Mouse (Mus musculus): ENCODE data around the gene Morn1. TPM values are rescaled to one million over a fixed set of nuclear protein-coding genes. Genes with fewer than 3 reads are reported as not detected.
"Not testable (repeated sequence)": the region's sequence is repeated elsewhere in the genome, so short reads cannot be mapped to it uniquely, and the experiment has no call there.

Morn1 gene
- total and polyA plus RNA-seq, 3 experiments: 3.8 to 8.7 (median 4.0) TPM

GRCm38 (mm10) chr4:155076677-155077076 lies 9.7 kb upstream of the Morn1 start:
- Histone ChIP-seq H3K4me3 (replicated peaks in 1 of 3; ENCODE audit: low read depth in 2 of 3, low read length in 2 of 3, poor library complexity in 1 of 3) (no peak overlapping the region), H3K27ac (ENCODE audit: insufficient read depth, low read depth) (no peak overlapping the region), H3K9ac (ENCODE audit: insufficient read depth, low read depth) (no peak overlapping the region), H3K4me2 (ENCODE audit: insufficient read depth, low read depth, poor library complexity, severe bottlenecking) (no peak overlapping the region), H3K36me3 (replicated peaks in 1 of 2; ENCODE audit: control insufficient read depth in 1 of 2, insufficient read depth in 1 of 2, low read length in 1 of 2) (peaks cover 75 to 84% of the 10 kb centered on the region in 2 experiments), H3K4me1 (ENCODE audit: control insufficient read depth in 1 of 2, insufficient read depth in 2 of 2) (peaks cover 2 to 4% of the 10 kb centered on the region in 2 experiments; a peak in 3 of 4 replicates), H3K79me2 (replicated peaks; ENCODE audit: control insufficient read depth, extremely low read depth, insufficient read depth, poor library complexity, severe bottlenecking) (peaks cover 32% of the 10 kb centered on the region), H3K9me3 (replicated peaks; ENCODE audit: low read length) (no peaks in the 10 kb centered on the region), H3K27me3 (replicated peaks) (no peaks in the 10 kb centered on the region)
- in situ Hi-C loops (cut with MboI; ENCODE audit: low pct_ligation_motif_present, low pct_unique_long_range_greater_than_20kb, low sequenced_read_pairs): no loop called here
- dilution Hi-C loops (cut with MboI; ENCODE audit: extremely low pct_ligation_motif_present, extremely low pct_unique_long_range_greater_than_20kb, low sequenced_read_pairs): no loop called here
- no peak for DNase-seq (ENCODE audit: extremely low read depth)
- TF ChIP-seq CTCF (conservative IDR thresholded peaks at IDR 0.05 in 1 of 2, IDR thresholded peaks at IDR 0.05 in 1 of 2; ENCODE audit: low read depth in 2 of 2, low read length in 2 of 2) (peak in 1 of 2 experiments; percentile 20; a peak in 2 of 4 replicates), HCFC1 (IDR thresholded peaks at IDR 0.05; ENCODE audit: low read depth, low read length) (no peak), SMC3 (IDR thresholded peaks at IDR 0.05; ENCODE audit: low read depth, low read length) (no peak)

- 0 out of 2 replicates have a peak overlapping the region, but pooled peaks have one; percentile 12 for H3K27ac ChIP-seq (ENCODE audit: insufficient read depth, low read depth)
- peaks cover 10 to 25% of the 10 kb centered on the region in 2 experiments for H3K4me1 ChIP-seq (ENCODE audit: control insufficient read depth in 1 of 2, insufficient read depth in 2 of 2)
- H3K9me3 ChIP-seq (replicated peaks; ENCODE audit: low read length); DNase-seq (ENCODE audit: extremely low read depth); in situ Hi-C loops (cut with MboI; ENCODE audit: low pct_ligation_motif_present, low pct_unique_long_range_greater_than_20kb, low sequenced_read_pairs); H3K27me3 ChIP-seq (replicated peaks); dilution Hi-C loops (cut with MboI; ENCODE audit: extremely low pct_ligation_motif_present, extremely low pct_unique_long_range_greater_than_20kb, low sequenced_read_pairs); H3K9ac ChIP-seq (ENCODE audit: insufficient read depth, low read depth); H3K4me3 ChIP-seq (replicated peaks in 1 of 3; ENCODE audit: low read depth in 2 of 3, low read length in 2 of 3, poor library complexity in 1 of 3); H3K4me2 ChIP-seq (ENCODE audit: insufficient read depth, low read depth, poor library complexity, severe bottlenecking): not testable (repeated sequence)
- peaks cover 52% of the 10 kb centered on the region for H3K79me2 ChIP-seq (replicated peaks; ENCODE audit: control insufficient read depth, extremely low read depth, insufficient read depth, poor library complexity, severe bottlenecking)
- H3K36me3 ChIP-seq (replicated peaks in 1 of 2; ENCODE audit: control insufficient read depth in 1 of 2, insufficient read depth in 1 of 2, low read length in 1 of 2): peaks cover 65 to 87% of the 10 kb centered on the region in 2 experiments
- peak; percentile 75; the same call in 1 of the 2 replicates for TF ChIP-seq TBP (conservative IDR thresholded peaks at IDR 0.05; ENCODE audit: low read depth, low read length)
Measured at GRCm38 (mm10) chr4:155078808-155079207, 7.6 kb upstream of the Morn1 start.

DNA sequence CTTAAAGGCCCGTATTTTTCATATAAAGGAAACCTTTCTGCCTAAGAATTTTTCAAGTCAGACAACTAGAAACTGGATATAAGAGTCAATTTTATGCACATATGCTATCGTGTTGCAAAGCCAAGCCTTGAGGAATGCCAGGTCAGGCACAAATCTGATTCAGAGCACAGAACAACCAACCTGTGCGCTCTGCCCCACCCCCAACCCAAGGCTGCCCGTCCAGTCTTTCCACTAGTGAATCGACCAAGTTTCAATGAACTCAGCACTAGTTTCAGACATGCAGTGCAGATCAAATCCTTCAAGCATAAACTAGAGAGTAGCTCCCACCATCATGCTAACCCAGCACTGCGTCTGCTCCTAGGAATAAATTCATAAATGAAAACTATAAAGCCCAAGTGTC lies 6.7 kb upstream of the Morn1 start:
- Histone ChIP-seq H3K27ac (ENCODE audit: insufficient read depth, low read depth) (no peak overlapping the region), H3K4me1 (ENCODE audit: control insufficient read depth in 1 of 2, insufficient read depth in 2 of 2) (peaks cover 13 to 33% of the 10 kb centered on the region in 2 experiments), H3K4me2 (ENCODE audit: insufficient read depth, low read depth, poor library complexity, severe bottlenecking) (no peak overlapping the region), H3K4me3 (replicated peaks in 1 of 3; ENCODE audit: low read depth in 2 of 3, low read length in 2 of 3, poor library complexity in 1 of 3) (no peak overlapping the region), H3K36me3 (replicated peaks in 1 of 2; ENCODE audit: control insufficient read depth in 1 of 2, insufficient read depth in 1 of 2, low read length in 1 of 2) (peaks cover 60 to 83% of the 10 kb centered on the region in 2 experiments), H3K9me3 (replicated peaks; ENCODE audit: low read length) (no peaks in the 10 kb centered on the region), H3K79me2 (replicated peaks; ENCODE audit: control insufficient read depth, extremely low read depth, insufficient read depth, poor library complexity, severe bottlenecking) (peaks cover 60% of the 10 kb centered on the region), H3K27me3 (replicated peaks) (no peaks in the 10 kb centered on the region), H3K9ac (ENCODE audit: insufficient read depth, low read depth) (no peak overlapping the region)
- no peak for TF ChIP-seq RCOR1 (conservative IDR thresholded peaks at IDR 0.05; ENCODE audit: low read depth, low read length)
- TF ChIP-seq NRF1 (IDR thresholded peaks at IDR 0.05; ENCODE audit: low read depth, low read length): no peak
- no peak for TF ChIP-seq ZKSCAN1 (IDR thresholded peaks at IDR 0.05; ENCODE audit: borderline replicate concordance, low read depth, low read length)
- TF ChIP-seq SIN3A (IDR thresholded peaks at IDR 0.05; ENCODE audit: low read length): no peak
- dilution Hi-C loops (cut with MboI; ENCODE audit: extremely low pct_ligation_motif_present, extremely low pct_unique_long_range_greater_than_20kb, low sequenced_read_pairs) (no loop called here), in situ Hi-C loops (cut with MboI; ENCODE audit: low pct_ligation_motif_present, low pct_unique_long_range_greater_than_20kb, low sequenced_read_pairs) (no loop called here)
- no peak for DNase-seq (ENCODE audit: extremely low read depth)

Data from CH12.LX (cell line).